Mouse (Mus musculus) left cerebral cortex, adult 18-20 months (tissue): ENCODE measurements around the gene Nup93. TPM values are rescaled to one million over a fixed set of nuclear protein-coding genes. Genes with fewer than 3 reads are reported as not detected.
A peak's percentile ranks its signal among the peaks of the same experiment; 100 is the strongest.

Experiments
- DNase-seq, 2 experiments: peaks; one replicate each; pipeline ENCODE4 v3.0.0; 2021 to 2022; ENCODE audit warnings: low spot score in 2 of 2, mixed read lengths in 1 of 2
- microRNA-seq, 2 experiments: library from miRNA; unstranded; fragments of <30 nt; microRNA quantifications; one replicate each; pipeline ENCODE4 v1.2.0; 2021
- total RNA-seq, 2 experiments: library from RNA; stranded (reverse); gene quantifications; 2 replicates each; pipeline ENCODE4 v1.2.3; 2021

Gene Nup93
- total RNA-seq, 2 experiments from 2014 or later: 40.5 to 46.5 TPM

- no peak for DNase-seq
These were observed 142.9 kb downstream of the Nup93 start for GRCm38 (mm10) chr8:94357220-94357619.

DNA sequence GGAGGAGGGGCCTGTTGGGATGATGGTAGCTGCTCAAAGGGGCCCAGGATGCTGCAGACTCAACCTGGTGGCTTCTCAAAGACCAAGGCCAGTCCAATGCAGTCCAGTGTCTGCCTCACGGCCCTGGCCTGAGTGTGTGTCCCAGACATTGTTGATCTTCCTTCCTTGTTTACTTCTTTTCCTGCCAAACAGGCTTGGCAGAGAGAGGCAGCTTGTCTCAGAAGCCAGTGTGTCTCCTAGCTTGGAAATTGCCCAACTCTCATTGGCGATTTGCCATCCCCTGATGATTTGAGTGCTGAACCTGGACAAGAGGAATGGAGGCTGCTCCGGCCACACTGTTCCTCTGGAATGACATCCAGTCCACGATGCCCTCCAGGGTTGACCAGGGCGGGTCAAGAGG is 144.2 kb downstream of the Nup93 start:
- peak; percentile 20 to 24 for DNase-seq

- DNase-seq: no peak
These were observed 147.5 kb downstream of the Nup93 start for GRCm38 (mm10) chr8:94361774-94362431.

DNA sequence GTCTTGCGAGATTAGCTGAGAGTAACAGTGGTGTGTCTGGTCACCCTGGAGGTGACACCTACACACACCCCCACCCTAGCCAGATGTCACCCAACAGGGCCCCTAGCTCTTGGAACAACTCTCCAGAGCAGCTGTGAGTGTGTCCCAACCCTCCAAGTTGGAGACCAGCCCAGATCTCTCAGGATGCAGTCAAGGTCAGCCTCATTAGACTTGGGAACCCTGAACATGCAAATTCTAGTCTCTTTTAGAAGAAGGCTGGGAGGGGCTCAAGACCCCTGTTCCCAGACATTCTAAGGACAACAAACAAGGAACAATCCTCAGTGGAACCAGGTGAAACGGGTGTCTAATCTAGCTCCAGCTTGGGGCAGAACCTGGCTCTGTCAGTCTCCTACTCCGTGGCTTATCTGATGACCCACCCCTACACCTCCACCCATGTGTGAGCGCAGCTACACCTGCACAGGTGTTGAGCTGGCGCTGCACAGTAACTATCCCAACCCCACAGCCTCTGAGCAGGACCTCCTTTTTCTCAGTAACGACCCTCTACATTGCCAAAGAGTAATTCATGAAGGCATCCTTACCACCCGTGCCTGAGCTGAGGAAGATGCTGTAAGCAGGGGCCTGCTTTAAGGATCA is 148.4 kb downstream of the Nup93 start:
- no peak for DNase-seq

DNA sequence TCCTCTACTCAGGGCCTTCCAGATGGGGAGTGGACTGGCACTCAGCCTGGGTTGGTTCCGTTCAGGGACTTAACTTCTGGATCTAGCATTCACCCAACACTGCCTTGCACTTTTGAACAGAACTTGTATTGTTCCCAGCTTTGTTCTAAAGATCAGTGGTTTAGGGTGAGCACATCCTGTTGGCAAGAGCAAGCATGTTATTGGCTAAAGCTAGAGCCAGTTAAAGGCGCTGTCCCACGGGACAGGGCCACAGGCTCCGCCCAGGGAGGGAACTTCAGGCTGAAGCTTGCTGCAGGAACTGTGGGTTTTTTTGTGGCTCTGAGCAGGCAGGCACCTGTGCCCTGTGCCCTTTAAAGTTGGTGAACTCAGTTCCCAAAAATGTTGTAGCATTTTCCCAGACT is 148.9 kb downstream of the Nup93 start:
- no peak for DNase-seq

DNA sequence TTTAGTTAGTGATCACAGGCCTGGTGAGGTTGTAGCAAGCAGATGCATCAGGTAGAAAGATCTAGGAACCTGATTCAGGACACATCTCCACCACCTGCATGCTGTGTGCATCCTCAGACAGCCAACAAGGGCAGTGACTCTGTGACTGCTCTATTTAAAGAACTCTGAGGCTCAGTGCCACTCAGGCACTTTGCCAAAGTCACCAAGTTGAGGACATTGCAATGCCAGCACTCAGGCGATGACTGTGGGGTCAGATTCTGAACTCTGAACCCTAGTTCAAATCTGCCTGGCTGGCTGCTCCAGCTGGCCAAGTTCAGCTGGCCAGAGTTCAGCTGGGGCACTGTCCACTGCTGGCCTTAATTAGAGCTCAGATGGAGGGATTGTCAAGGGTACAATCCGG is 149.5 kb downstream of the Nup93 start:
- DNase-seq: no peak

GRCm38 (mm10) chr8:94364686-94365312 is 150.4 kb downstream of the Nup93 start:
- DNase-seq: no peak

- no peak for DNase-seq
These were observed 151.1 kb downstream of the Nup93 start for GRCm38 (mm10) chr8:94365410-94365981.

Small RNA genes lying within 50 kb of the gene (microRNA-seq; reads per million reads assigned to microRNA genes)
- gene Mir138-2: 2,393 to 3,341 reads per million in 2 experiments

Other genes with a start within 250 kb of the Nup93 start
- gene Amfr, start 201.7 kb upstream of the Nup93 start, total RNA-seq: 100 to 1,000 TPM; 117 to 130 TPM
- 10 to 100 TPM; 44.0 to 50.6 TPM for gene Nudt21, start 177.5 kb upstream of the Nup93 start, total RNA-seq
- gene Ogfod1, start 177.4 kb upstream of the Nup93 start, total RNA-seq: 100 to 1,000 TPM; 107 to 120 TPM
- gene Bbs2, start 115.6 kb upstream of the Nup93 start, total RNA-seq: 10 to 100 TPM; 28.2 to 30.4 TPM
- not detected for gene Mt4, start 77.4 kb upstream of the Nup93 start, total RNA-seq
- gene Mt3, start 62.0 kb upstream of the Nup93 start, total RNA-seq: 100 to 1,000 TPM; 795 to 921 TPM
- gene Mt2, start 41.9 kb upstream of the Nup93 start, total RNA-seq: 100 to 1,000 TPM; 215 to 228 TPM
- gene Mt1, start 35.5 kb upstream of the Nup93 start, total RNA-seq: 100 to 1,000 TPM; 333 to 422 TPM
- gene Slc12a3, start 114.6 kb downstream of the Nup93 start, total RNA-seq: under 1 TPM; 0.28 to 0.59 TPM
- 10 to 100 TPM; 72.2 to 82.2 TPM for gene Herpud1, start 171.9 kb downstream of the Nup93 start, total RNA-seq
- 1 to 10 TPM; 1.4 to 1.5 TPM for gene Nlrc5, start 219.8 kb downstream of the Nup93 start, total RNA-seq